Mouse (Mus musculus) heart, adult 2 months (tissue): ENCODE results near the gene Tmem44. TPM values are rescaled to one million over a fixed set of nuclear protein-coding genes. Genes with fewer than 3 reads are reported as not detected.
A peak's percentile ranks its signal among the peaks of the same experiment; 100 is the strongest.

Experiments used
- DNase-seq, 2 experiments: peaks; one replicate each; pipeline ENCODE4 v3.0.0; 2021
- H3K27ac ChIP-seq: fragments of 200-600 bp; 2 replicates; pipeline ENCODE4 v1.8.1; 2022
- H3K27me3 ChIP-seq: fragments of 200-500 bp; 2 replicates; pipeline ENCODE4 v1.6.1; 2012; ENCODE audit warnings: mild to moderate bottlenecking, low read length, inconsistent platforms, mixed read lengths; ENCODE audit not compliant: control insufficient read depth, insufficient read depth
- H3K36me3 ChIP-seq: fragments of 200-500 bp; 2 replicates; pipeline ENCODE4 v1.6.1; 2012; ENCODE audit warnings: low read length, inconsistent platforms; ENCODE audit not compliant: control insufficient read depth, insufficient read depth
- H3K4me1 ChIP-seq: fragments of 200-500 bp; 2 replicates; pipeline ENCODE4 v1.6.1; 2011; ENCODE audit warnings: low read length; ENCODE audit not compliant: control insufficient read depth, insufficient read depth
- H3K4me3 ChIP-seq: fragments of 200-600 bp; 2 replicates; pipeline ENCODE4 v1.8.1; 2022
- H3K79me2 ChIP-seq: fragments of 200-500 bp; replicated peaks from 2 replicates; pipeline ENCODE4 v1.6.1; 2012; ENCODE audit warnings: mild to moderate bottlenecking, inconsistent platforms, low read length, moderate library complexity, mixed read lengths; ENCODE audit not compliant: control insufficient read depth, insufficient read depth
- H3K9ac ChIP-seq: fragments of 200-500 bp; 2 replicates; pipeline ENCODE4 v1.6.1; 2012; ENCODE audit warnings: low read depth, mild to moderate bottlenecking, control low read depth, inconsistent platforms, low read length, mixed read lengths
- CTCF ChIP-seq: fragments of 200-600 bp; IDR thresholded peaks from 2 replicates; pipeline ENCODE4 v1.8.1; 2022; ENCODE audit warnings: antibody characterized with exemption, mild to moderate bottlenecking, moderate library complexity
- EP300 ChIP-seq: fragments of 200-500 bp; IDR thresholded peaks from 2 replicates; pipeline ENCODE4 v1.6.1; 2011; ENCODE audit warnings: low read depth, low read length, control low read depth; ENCODE audit not compliant: insufficient read depth
- POLR2A ChIP-seq: fragments of 200-500 bp; IDR thresholded peaks from 2 replicates; pipeline ENCODE4 v1.6.1; 2011; ENCODE audit warnings: mild to moderate bottlenecking, low read depth, low read length, control low read depth; ENCODE audit not compliant: insufficient read depth
- WGBS: fragments of 180-500 bp; shearing (Covaris S2); methylation state at CpG from one replicate; pipeline ENCODE4 v1.1.7; 2018; 5-methylcytosine and 5-hydroxymethylcytosine counted together
- intact Hi-C: fragments of 180-260 bp; cut with DNase I; formaldehyde crosslinking; loops from one replicate; pipeline ENCODE4 v1.15.1; 2025
- polyA plus RNA-seq: library from polyadenylated mRNA; depleted of rRNA; stranded (reverse); fragments of >200 nt; gene quantifications from 2 replicates; pipeline ENCODE4 v1.2.3, GENCODE M21; 2012
- total RNA-seq, 2 experiments: library from RNA; stranded (reverse); gene quantifications; 2 replicates each; pipeline ENCODE4 v1.2.3; 2021

The Tmem44 gene
- total and polyA plus RNA-seq, 3 experiments: 4.4 to 9.8 (median 5.8) TPM

DNA sequence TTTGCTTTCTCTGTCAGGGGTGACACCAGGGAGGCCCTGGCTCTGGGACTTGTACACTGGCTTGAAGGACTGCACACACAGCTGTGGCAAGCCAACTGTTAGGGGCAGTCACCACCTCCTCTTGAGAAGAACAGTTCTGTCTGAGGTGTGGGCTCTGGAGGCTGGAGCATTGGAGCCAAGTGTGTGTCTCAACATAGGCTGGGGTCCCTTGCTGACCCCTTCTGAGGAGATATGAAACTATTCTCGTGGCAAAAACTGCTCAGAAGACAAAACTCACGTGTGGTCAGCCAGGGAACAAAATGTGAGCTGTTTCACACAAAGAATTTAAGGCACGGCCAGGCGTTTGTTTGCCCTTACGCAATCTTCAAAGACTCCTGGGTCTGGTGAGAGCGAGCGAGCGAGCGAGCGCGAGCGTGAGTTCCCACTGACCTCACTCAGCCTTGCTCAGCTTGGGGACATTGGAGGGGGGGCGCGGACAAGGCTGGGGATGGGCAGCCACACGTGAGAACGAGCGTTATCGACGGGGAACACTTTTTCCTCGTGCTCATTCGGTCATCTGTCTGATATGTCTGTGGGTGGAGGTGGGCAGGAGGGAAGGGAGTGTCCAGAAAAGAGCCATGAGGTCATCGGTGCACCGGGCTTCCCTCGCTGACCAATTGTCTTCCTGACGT is 48.3 kb downstream of the Tmem44 start:
- H3K27ac ChIP-seq: peak overlapping the region; percentile 89
- peak; percentile 70 to 75 for DNase-seq
- H3K27me3 ChIP-seq: no peaks in the 10 kb centered on the region
- peak overlapping the region; percentile 5; the same call in 1 of the 2 replicates for H3K4me3 ChIP-seq
- H3K79me2 ChIP-seq: no peaks in the 10 kb centered on the region
- H3K36me3 ChIP-seq: no peaks in the 10 kb centered on the region
- peak overlapping the region; percentile 36 for H3K9ac ChIP-seq
- 4% methylated on average over 25 of the region's 25 CpGs for WGBS
- TF ChIP-seq POLR2A: 0 out of 2 replicates have a peak, but pooled peaks have one; percentile 17
- no peak for TF ChIP-seq CTCF
- TF ChIP-seq EP300: peak; percentile 64; the same call in 1 of the 2 replicates
- intact Hi-C loops: loop anchor here (5.0 to 10.0 kb wide), 2 partner anchors 250 to 318 kb away; no protein-coding TSS in a partner anchor
- H3K4me1 ChIP-seq: peaks cover 10% of the 10 kb centered on the region

DNA sequence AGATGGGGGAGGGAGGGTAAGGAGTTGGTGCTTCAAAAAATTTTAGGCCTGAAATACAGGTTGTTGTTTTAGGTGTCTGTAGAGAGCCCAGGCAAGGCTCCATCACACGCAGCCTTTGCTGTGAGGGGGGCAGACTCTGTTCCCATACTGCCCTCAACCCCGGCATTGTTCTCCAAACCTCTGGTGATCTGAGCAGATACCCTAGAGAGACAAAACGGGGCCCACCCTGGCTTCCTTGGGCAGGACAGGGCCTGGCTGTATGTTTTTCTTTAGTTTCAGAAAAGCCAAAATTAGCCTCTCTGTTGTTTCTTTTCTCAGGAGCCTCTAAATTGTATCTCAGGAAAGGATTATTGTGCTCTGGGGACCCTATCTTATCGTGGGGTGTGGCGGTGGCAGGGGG is 49.0 kb downstream of the Tmem44 start:
- no peak overlapping the region for H3K4me3 ChIP-seq
- H3K79me2 ChIP-seq: no peaks in the 10 kb centered on the region
- intact Hi-C loops: loop anchor here (5.0 to 10.0 kb wide), 2 partner anchors 249 to 317 kb away; no protein-coding TSS in a partner anchor
- TF ChIP-seq EP300 (no peak), CTCF (no peak), POLR2A (no peak)
- peak overlapping the region; percentile 89 for H3K27ac ChIP-seq
- no peak overlapping the region for H3K9ac ChIP-seq
- peaks cover 10% of the 10 kb centered on the region for H3K4me1 ChIP-seq
- H3K27me3 ChIP-seq: no peaks in the 10 kb centered on the region
- no peaks in the 10 kb centered on the region for H3K36me3 ChIP-seq
- DNase-seq: no peak
- 49% methylated on average over 5 of the region's 5 CpGs for WGBS

DNA sequence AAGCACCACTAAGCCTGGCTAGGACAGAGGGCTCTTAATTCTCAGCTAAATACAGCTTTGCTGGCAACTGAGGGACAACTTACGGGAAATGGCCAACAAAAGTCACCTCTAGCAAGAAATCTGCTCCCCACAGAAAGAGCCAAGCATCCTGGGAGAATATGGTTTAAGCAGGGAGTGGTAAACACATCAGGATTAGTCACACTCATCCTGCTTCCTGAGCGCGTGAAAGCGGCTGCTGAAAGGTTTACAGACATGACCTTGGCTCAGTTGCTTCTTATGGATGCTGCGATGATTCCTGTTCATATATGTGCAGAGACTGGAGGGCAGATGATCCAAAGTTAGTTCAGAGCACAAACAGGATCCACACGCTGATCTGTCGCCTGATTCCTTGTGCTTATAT is 50.4 kb downstream of the Tmem44 start:
- no peaks in the 10 kb centered on the region for H3K79me2 ChIP-seq
- H3K4me1 ChIP-seq: peaks cover 10% of the 10 kb centered on the region
- intact Hi-C loops: loop anchor here (5.0 to 10.0 kb wide), 2 partner anchors 248 to 315 kb away; no protein-coding TSS in a partner anchor
- DNase-seq: no peak
- WGBS: 79% methylated on average over 7 of the region's 7 CpGs
- no peak for TF ChIP-seq EP300
- H3K36me3 ChIP-seq: no peaks in the 10 kb centered on the region
- no peaks in the 10 kb centered on the region for H3K27me3 ChIP-seq
- no peak overlapping the region for H3K4me3 ChIP-seq
- no peak overlapping the region for H3K9ac ChIP-seq
- no peak overlapping the region for H3K27ac ChIP-seq

DNA sequence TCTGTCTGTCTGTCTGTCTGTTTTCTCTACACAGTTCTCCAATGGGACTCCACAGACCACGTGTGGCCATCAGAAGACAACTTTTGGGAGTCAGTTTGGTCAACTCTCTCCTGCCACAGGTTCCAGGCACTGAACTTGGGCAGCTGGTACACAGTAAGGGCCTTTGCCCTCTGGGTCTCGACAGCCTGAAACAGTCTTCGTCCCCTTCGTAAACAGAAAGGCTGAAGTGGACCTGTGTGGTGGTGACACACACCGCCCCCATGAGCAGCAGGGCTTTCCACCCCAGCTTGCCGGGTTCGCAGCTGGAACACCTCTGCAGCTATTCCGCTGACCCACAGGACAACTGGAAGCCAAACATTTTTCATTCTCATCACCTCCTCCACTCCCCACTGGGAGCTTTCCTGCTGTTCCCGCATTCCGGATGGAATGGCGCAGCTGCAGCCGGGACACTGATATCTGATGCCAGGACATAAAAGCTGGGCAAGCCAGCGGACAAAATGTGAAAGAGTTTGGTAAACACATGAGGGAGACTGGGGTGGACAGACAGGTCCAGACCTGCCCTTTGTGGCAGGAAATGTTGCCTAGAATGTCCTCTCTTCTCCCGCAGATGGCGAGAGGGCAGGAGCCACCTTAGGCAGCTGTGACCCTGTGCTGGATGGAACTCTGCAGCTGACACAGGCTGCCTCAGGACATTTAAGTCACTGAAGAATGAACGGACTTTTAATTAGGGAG is 51.4 kb downstream of the Tmem44 start:
- Histone ChIP-seq H3K27me3 (no peaks in the 10 kb centered on the region), H3K36me3 (no peaks in the 10 kb centered on the region), H3K9ac (no peak overlapping the region), H3K4me3 (no peak overlapping the region), H3K4me1 (peaks cover 10% of the 10 kb centered on the region), H3K27ac (no peak overlapping the region), H3K79me2 (no peaks in the 10 kb centered on the region)
- intact Hi-C loops: no loop called here
- no peak for TF ChIP-seq CTCF
- TF ChIP-seq POLR2A: no peak
- TF ChIP-seq EP300: no peak
- 54% methylated on average over 16 of the region's 16 CpGs for WGBS
- DNase-seq: no peak

DNA sequence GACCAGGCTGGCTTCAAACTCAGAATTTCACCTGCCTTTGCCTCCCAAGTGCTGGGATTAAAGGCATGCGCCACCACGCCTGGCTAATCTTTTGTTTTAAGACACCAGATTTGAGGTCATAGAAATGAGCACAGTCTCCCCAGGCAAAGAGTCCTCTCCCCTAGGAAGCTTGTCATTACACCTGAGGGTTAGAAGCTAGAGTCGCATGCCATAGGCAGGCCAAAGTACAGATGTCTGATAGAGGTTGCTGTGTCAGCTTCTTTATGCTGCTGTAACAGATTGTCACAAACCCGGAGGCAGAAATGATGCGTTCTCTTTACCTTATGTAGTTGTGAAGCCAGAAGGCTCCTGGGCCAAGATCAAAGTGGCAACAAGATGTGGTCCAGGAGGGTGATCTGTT is 53.3 kb downstream of the Tmem44 start:
- Histone ChIP-seq H3K27ac (no peak overlapping the region), H3K27me3 (no peaks in the 10 kb centered on the region), H3K4me1 (peaks cover 6% of the 10 kb centered on the region), H3K4me3 (no peak overlapping the region), H3K36me3 (no peaks in the 10 kb centered on the region), H3K79me2 (no peaks in the 10 kb centered on the region), H3K9ac (no peak overlapping the region)
- intact Hi-C loops: no loop called here
- 95% methylated on average over 5 of the region's 5 CpGs for WGBS
- no peak for TF ChIP-seq POLR2A
- TF ChIP-seq EP300: no peak
- TF ChIP-seq CTCF: no peak
- no peak for DNase-seq

DNA sequence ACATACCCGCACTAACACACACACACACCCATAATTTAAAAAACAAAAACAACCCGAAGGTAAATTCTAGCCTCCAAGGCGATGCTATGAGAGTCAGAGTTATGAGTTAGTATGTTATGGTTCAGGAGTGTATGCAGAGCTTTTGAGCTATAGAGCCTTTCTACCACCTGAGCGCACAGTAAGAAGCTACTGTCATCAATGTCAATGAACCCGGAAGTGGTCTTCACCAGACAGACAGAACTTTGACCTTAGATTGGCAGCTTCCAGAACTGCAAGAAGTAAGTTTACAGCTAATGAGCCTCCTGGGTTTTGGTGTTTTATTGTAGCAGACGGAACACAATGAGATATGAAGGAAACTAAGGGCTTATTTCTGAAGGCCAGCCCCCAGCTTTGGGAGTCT is 55.8 kb downstream of the Tmem44 start:
- WGBS: 86% methylated on average over 6 of the region's 6 CpGs
- DNase-seq: no peak
- Histone ChIP-seq H3K4me3 (no peak overlapping the region), H3K27ac (no peak overlapping the region), H3K27me3 (no peaks in the 10 kb centered on the region), H3K36me3 (no peaks in the 10 kb centered on the region), H3K79me2 (no peaks in the 10 kb centered on the region), H3K9ac (no peak overlapping the region), H3K4me1 (peaks cover 3% of the 10 kb centered on the region)
- intact Hi-C loops: no loop called here
- TF ChIP-seq CTCF: no peak
- no peak for TF ChIP-seq EP300
- no peak for TF ChIP-seq POLR2A
